Mouse (Mus musculus) cortical plate, adult 2 months (tissue): ENCODE data around the gene Hnrnph3.

ENCODE experiments used
- CTCF ChIP-seq: fragments of 200-500 bp; IDR thresholded peaks from 2 replicates; pipeline ENCODE4 v1.5.1; 2011; ENCODE audit warnings: mild to moderate bottlenecking, control low read depth, low read length; ENCODE audit not compliant: insufficient read depth; ENCODE audit errors: extremely low read depth
- POLR2A ChIP-seq: fragments of 200-500 bp; IDR thresholded peaks from 2 replicates; pipeline ENCODE4 v1.6.1; 2011; ENCODE audit warnings: mild to moderate bottlenecking, low read length, control low read depth; ENCODE audit not compliant: insufficient read depth; ENCODE audit errors: extremely low read depth

- TF ChIP-seq CTCF (no peak), POLR2A (no peak)
Measured at GRCm38 (mm10) chr10:63032267-63032666, 8.2 kb upstream of the Hnrnph3 start.
